Mouse (Mus musculus) gastrocnemius, adult 18-20 months (tissue): Measurements from ENCODE around the gene Gm47791. TPM values are rescaled to one million over a fixed set of nuclear protein-coding genes. Genes with fewer than 3 reads are reported as not detected.
A peak's percentile ranks its signal among the peaks of the same experiment; 100 is the strongest.

ENCODE experiments used
- DNase-seq: peaks from one replicate; pipeline ENCODE4 v3.0.0; 2021; ENCODE audit warnings: low spot score
- total RNA-seq, 2 experiments: library from RNA; stranded (reverse); gene quantifications; 2 replicates each; pipeline ENCODE4 v1.2.3; 2021

Gm47791 gene
- total RNA-seq, 2 experiments from 2014 or later: not detected

GRCm38 (mm10) chr1:82725026-82725874 is 45.8 kb downstream of the Gm47791 start:
- no peak for DNase-seq

GRCm38 (mm10) chr1:82724339-82725025 is 46.6 kb downstream of the Gm47791 start, which contains the start of gene Mff:
Gene Mff (plus strand): TSS chr1:82724890.
- DNase-seq: peak; percentile 95

Other genes starting within 250 kb of the Gm47791 start
- 1 to 10 TPM; 1.0 to 1.3 TPM for gene Col4a4, start 184.4 kb downstream of the Gm47791 start, total RNA-seq
- under 1 TPM; 0.50 to 0.59 TPM for gene Col4a3, start 184.3 kb downstream of the Gm47791 start, total RNA-seq
- gene Mff, start 46.4 kb downstream of the Gm47791 start, total RNA-seq: 100 to 1,000 TPM; 134 to 137 TPM
- gene Tm4sf20, start 2.8 kb downstream of the Gm47791 start, total RNA-seq: not detected
- gene Agfg1, start 68.2 kb upstream of the Gm47791 start, total RNA-seq: 10 to 100 TPM; 20.4 to 23.4 TPM
- gene A030005L19Rik, start 142.1 kb upstream of the Gm47791 start, total RNA-seq: not detected
- gene A030014E15Rik, start 153.7 kb upstream of the Gm47791 start, total RNA-seq: not detected
- gene Gm6217, start 160.2 kb upstream of the Gm47791 start, total RNA-seq: not detected
- not detected for gene A030003K21Rik, start 172.1 kb upstream of the Gm47791 start, total RNA-seq
- not detected for gene Gm7544, start 184.8 kb upstream of the Gm47791 start, total RNA-seq
- gene Gm47955, start 189.0 kb upstream of the Gm47791 start, total RNA-seq: not detected
- not detected for gene Gm47959, start 229.3 kb upstream of the Gm47791 start, total RNA-seq